Mouse (Mus musculus): ENCODE measurements around the gene Iqcf5. TPM values are rescaled to one million over a fixed set of nuclear protein-coding genes. Genes with fewer than 3 reads are reported as not detected.

The Iqcf5 gene
- polyA plus RNA-seq, 1 experiment from 2014 or later = not detected

- Histone ChIP-seq H3K9me3 (ENCODE audit: control insufficient read depth, low read length) (no peaks in the 10 kb centered on the region), H3K9ac (ENCODE audit: low read depth, low read length) (no peak overlapping the region), H3K27me3 (ENCODE audit: control insufficient read depth, insufficient read depth, low read length) (no peaks in the 10 kb centered on the region), H3K4me3 (ENCODE audit: low read depth, low read length) (no peak overlapping the region), H3K27ac (ENCODE audit: low read depth, low read length) (no peak overlapping the region), H3K36me3 (ENCODE audit: control insufficient read depth, insufficient read depth, low read length) (no peaks in the 10 kb centered on the region), H3K4me2 (replicated peaks; ENCODE audit: low read depth, low read length) (no peak overlapping the region), H3K4me1 (replicated peaks; ENCODE audit: control insufficient read depth, insufficient read depth, low read length) (no peaks in the 10 kb centered on the region)
- no peak for DNase-seq (ENCODE audit: low spot score)
- WGBS = 85% methylated on average over 8 of the region's 8 CpGs
- no peak for ATAC-seq (ENCODE audit: low FRiP score)
These were observed 5.5 kb downstream of the Iqcf5 start for GRCm38 (mm10) chr9:106519909-106520308.

GRCm38 (mm10) chr9:106531833-106532232 is 17.5 kb downstream of the Iqcf5 start:
- Histone ChIP-seq H3K4me3 (ENCODE audit: low read depth, low read length) (no peak overlapping the region), H3K9me3 (ENCODE audit: control insufficient read depth, low read length) (no peaks in the 10 kb centered on the region), H3K27ac (ENCODE audit: low read depth, low read length) (no peak overlapping the region), H3K9ac (ENCODE audit: low read depth, low read length) (no peak overlapping the region), H3K4me1 (replicated peaks; ENCODE audit: control insufficient read depth, insufficient read depth, low read length) (no peaks in the 10 kb centered on the region), H3K36me3 (ENCODE audit: control insufficient read depth, insufficient read depth, low read length) (no peaks in the 10 kb centered on the region), H3K4me2 (replicated peaks; ENCODE audit: low read depth, low read length) (no peak overlapping the region), H3K27me3 (ENCODE audit: control insufficient read depth, insufficient read depth, low read length) (no peaks in the 10 kb centered on the region)
- ATAC-seq (ENCODE audit: low FRiP score) (no peak), DNase-seq (ENCODE audit: low spot score) (peak; percentile 64)
- 36% methylated on average over 3 of the region's 3 CpGs for WGBS

GRCm38 (mm10) chr9:106534296-106534695 is 19.9 kb downstream of the Iqcf5 start:
- WGBS = 91% methylated on average over 7 of the region's 7 CpGs
- Histone ChIP-seq H3K9me3 (ENCODE audit: control insufficient read depth, low read length) (no peaks in the 10 kb centered on the region), H3K4me2 (replicated peaks; ENCODE audit: low read depth, low read length) (no peak overlapping the region), H3K27me3 (ENCODE audit: control insufficient read depth, insufficient read depth, low read length) (no peaks in the 10 kb centered on the region), H3K27ac (ENCODE audit: low read depth, low read length) (no peak overlapping the region), H3K4me3 (ENCODE audit: low read depth, low read length) (no peak overlapping the region), H3K4me1 (replicated peaks; ENCODE audit: control insufficient read depth, insufficient read depth, low read length) (no peaks in the 10 kb centered on the region), H3K9ac (ENCODE audit: low read depth, low read length) (no peak overlapping the region), H3K36me3 (ENCODE audit: control insufficient read depth, insufficient read depth, low read length) (no peaks in the 10 kb centered on the region)
- ATAC-seq (ENCODE audit: low FRiP score) (no peak), DNase-seq (ENCODE audit: low spot score) (no peak)

- Histone ChIP-seq H3K9ac (ENCODE audit: low read depth, low read length) (no peak overlapping the region), H3K4me2 (replicated peaks; ENCODE audit: low read depth, low read length) (no peak overlapping the region), H3K27me3 (ENCODE audit: control insufficient read depth, insufficient read depth, low read length) (no peaks in the 10 kb centered on the region), H3K36me3 (ENCODE audit: control insufficient read depth, insufficient read depth, low read length) (no peaks in the 10 kb centered on the region), H3K27ac (ENCODE audit: low read depth, low read length) (no peak overlapping the region), H3K4me3 (ENCODE audit: low read depth, low read length) (no peak overlapping the region), H3K9me3 (ENCODE audit: control insufficient read depth, low read length) (no peaks in the 10 kb centered on the region), H3K4me1 (replicated peaks; ENCODE audit: control insufficient read depth, insufficient read depth, low read length) (no peaks in the 10 kb centered on the region)
- no peak for DNase-seq (ENCODE audit: low spot score)
- ATAC-seq (ENCODE audit: low FRiP score) = no peak
- WGBS = 92% methylated on average over 11 of the region's 11 CpGs
These were observed 20.6 kb downstream of the Iqcf5 start for GRCm38 (mm10) chr9:106534975-106535374.

GRCm38 (mm10) chr9:106561531-106561930 is 47.2 kb downstream of the Iqcf5 start, which contains the start of gene Iqcf3:
Gene Iqcf3, minus strand, starts transcription at chr9:106561631.
- no peak for DNase-seq (ENCODE audit: low spot score)
- Histone ChIP-seq H3K9me3 (ENCODE audit: control insufficient read depth, low read length) (no peaks in the 10 kb centered on the region), H3K36me3 (ENCODE audit: control insufficient read depth, insufficient read depth, low read length) (no peaks in the 10 kb centered on the region), H3K4me1 (replicated peaks; ENCODE audit: control insufficient read depth, insufficient read depth, low read length) (no peaks in the 10 kb centered on the region), H3K27ac (ENCODE audit: low read depth, low read length) (no peak within 1 kb of the TSS), H3K27me3 (ENCODE audit: control insufficient read depth, insufficient read depth, low read length) (no peaks in the 10 kb centered on the region), H3K4me2 (replicated peaks; ENCODE audit: low read depth, low read length) (no peak within 1 kb of the TSS), H3K4me3 (ENCODE audit: low read depth, low read length) (no peak within 1 kb of the TSS), H3K9ac (ENCODE audit: low read depth, low read length) (no peak within 1 kb of the TSS)
- ATAC-seq (ENCODE audit: low FRiP score) = no peak
- WGBS = 89% methylated on average over 5 of the region's 5 CpGs

GRCm38 (mm10) chr9:106562291-106562690 is 47.9 kb downstream of the Iqcf5 start:
- WGBS = 92% methylated on average over 11 of the region's 11 CpGs
- Histone ChIP-seq H3K4me1 (replicated peaks; ENCODE audit: control insufficient read depth, insufficient read depth, low read length) (no peaks in the 10 kb centered on the region), H3K9me3 (ENCODE audit: control insufficient read depth, low read length) (no peaks in the 10 kb centered on the region), H3K27me3 (ENCODE audit: control insufficient read depth, insufficient read depth, low read length) (no peaks in the 10 kb centered on the region), H3K27ac (ENCODE audit: low read depth, low read length) (no peak overlapping the region), H3K36me3 (ENCODE audit: control insufficient read depth, insufficient read depth, low read length) (no peaks in the 10 kb centered on the region), H3K4me2 (replicated peaks; ENCODE audit: low read depth, low read length) (no peak overlapping the region), H3K4me3 (ENCODE audit: low read depth, low read length) (no peak overlapping the region), H3K9ac (ENCODE audit: low read depth, low read length) (no peak overlapping the region)
- DNase-seq (ENCODE audit: low spot score) (no peak), ATAC-seq (ENCODE audit: low FRiP score) (no peak)

- Histone ChIP-seq H3K4me3 (ENCODE audit: low read depth, low read length) (no peak overlapping the region), H3K36me3 (ENCODE audit: control insufficient read depth, insufficient read depth, low read length) (no peaks in the 10 kb centered on the region), H3K4me2 (replicated peaks; ENCODE audit: low read depth, low read length) (no peak overlapping the region), H3K27me3 (ENCODE audit: control insufficient read depth, insufficient read depth, low read length) (no peaks in the 10 kb centered on the region), H3K9ac (ENCODE audit: low read depth, low read length) (no peak overlapping the region), H3K4me1 (replicated peaks; ENCODE audit: control insufficient read depth, insufficient read depth, low read length) (no peaks in the 10 kb centered on the region), H3K9me3 (ENCODE audit: control insufficient read depth, low read length) (no peaks in the 10 kb centered on the region), H3K27ac (ENCODE audit: low read depth, low read length) (no peak overlapping the region)
- ATAC-seq (ENCODE audit: low FRiP score) (no peak), DNase-seq (ENCODE audit: low spot score) (no peak)
- 83% methylated on average over 8 of the region's 8 CpGs for WGBS
These were observed 49.7 kb downstream of the Iqcf5 start for GRCm38 (mm10) chr9:106564025-106564424.

Other genes starting within 250 kb of the Iqcf5 start
- 27.3 and 27.6 TPM in 2 replicates for gene Poc1a, start 233.5 kb upstream of the Iqcf5 start, polyA plus RNA-seq (2014; fragmentation: Nextera tagmentation; extraction: Ambion mirVana)
- 25.0 and 25.8 TPM in 2 replicates for gene Dusp7, start 145.9 kb upstream of the Iqcf5 start, polyA plus RNA-seq (2014; fragmentation: Nextera tagmentation; extraction: Ambion mirVana)
- 882 and 903 TPM in 2 replicates for gene Rpl29, start 85.1 kb upstream of the Iqcf5 start, polyA plus RNA-seq (2014; fragmentation: Nextera tagmentation; extraction: Ambion mirVana)
- 26.4 and 30.3 TPM in 2 replicates for gene Acy1, start 76.3 kb upstream of the Iqcf5 start, polyA plus RNA-seq (2014; fragmentation: Nextera tagmentation; extraction: Ambion mirVana)
- 4.2 and 6.0 TPM in 2 replicates for gene Abhd14b, start 67.1 kb upstream of the Iqcf5 start, polyA plus RNA-seq (2014; fragmentation: Nextera tagmentation; extraction: Ambion mirVana)
- gene Abhd14a, start 66.9 kb upstream of the Iqcf5 start, polyA plus RNA-seq (2014; fragmentation: Nextera tagmentation; extraction: Ambion mirVana) = 31.2 and 34.7 TPM in 2 replicates
- gene Pcbp4, start 61.3 kb upstream of the Iqcf5 start, polyA plus RNA-seq (2014; fragmentation: Nextera tagmentation; extraction: Ambion mirVana) = 222 and 249 TPM in 2 replicates
- gene Gpr62, start 48.6 kb upstream of the Iqcf5 start, polyA plus RNA-seq (2014; fragmentation: Nextera tagmentation; extraction: Ambion mirVana) = 0.22 and 0.29 TPM in 2 replicates
- gene Rrp9, start 38.6 kb upstream of the Iqcf5 start, polyA plus RNA-seq (2014; fragmentation: Nextera tagmentation; extraction: Ambion mirVana) = 41.3 and 42.2 TPM in 2 replicates
- gene Parp3, start 37.6 kb upstream of the Iqcf5 start, polyA plus RNA-seq (2014; fragmentation: Nextera tagmentation; extraction: Ambion mirVana) = 0.54 and 1.4 TPM in 2 replicates
- not detected in 2 replicates for gene Iqcf1, start 14.6 kb upstream of the Iqcf5 start, polyA plus RNA-seq (2014; fragmentation: Nextera tagmentation; extraction: Ambion mirVana)
- not detected in 2 replicates for gene Iqcf3, start 47.1 kb downstream of the Iqcf5 start, polyA plus RNA-seq (2014; fragmentation: Nextera tagmentation; extraction: Ambion mirVana)
- not detected in 2 replicates for gene Iqcf4, start 56.4 kb downstream of the Iqcf5 start, polyA plus RNA-seq (2014; fragmentation: Nextera tagmentation; extraction: Ambion mirVana)
- gene Iqcf6, start 112.0 kb downstream of the Iqcf5 start, polyA plus RNA-seq (2014; fragmentation: Nextera tagmentation; extraction: Ambion mirVana) = not detected in 2 replicates
- 9.5 and 9.7 TPM in 2 replicates for gene Grm2, start 141.5 kb downstream of the Iqcf5 start, polyA plus RNA-seq (2014; fragmentation: Nextera tagmentation; extraction: Ambion mirVana)
- gene Tex264, start 171.4 kb downstream of the Iqcf5 start, polyA plus RNA-seq (2014; fragmentation: Nextera tagmentation; extraction: Ambion mirVana) = 28.1 and 30.0 TPM in 2 replicates